Mouse (Mus musculus) stomach, embryonic 15.5 days (tissue): Measurements from ENCODE around the gene Hmgcl. TPM values are rescaled to one million over a fixed set of nuclear protein-coding genes. Genes with fewer than 3 reads are reported as not detected.
"Not testable (repeated sequence)": the region's sequence is repeated elsewhere in the genome, so short reads cannot be mapped to it uniquely, and the experiment has no call there.

Experiments used
- ATAC-seq: fragments of 200-750 bp; cut with Nextera tagmentation; 2 replicates; pipeline ENCODE4 v1.8.0; 2017; ENCODE audit warnings: low read depth, moderate number of reproducible peaks, moderate TSS enrichment; ENCODE audit not compliant: insufficient read depth, low FRiP score
- H3K27ac ChIP-seq: fragments of 300-500 bp; sonication (generic); 2 replicates; pipeline ENCODE4 v1.5.1; 2015; ENCODE audit warnings: mild to moderate bottlenecking, inconsistent platforms
- H3K27me3 ChIP-seq: fragments of 300-500 bp; sonication (generic); replicated peaks from 2 replicates; pipeline ENCODE4 v1.6.1; 2015; ENCODE audit warnings: inconsistent platforms
- H3K36me3 ChIP-seq: fragments of 300-500 bp; sonication (generic); 2 replicates; pipeline ENCODE4 v1.6.1; 2015; ENCODE audit warnings: inconsistent platforms
- H3K4me1 ChIP-seq: fragments of 300-500 bp; sonication (generic); 2 replicates; pipeline ENCODE4 v1.6.1; 2015; ENCODE audit warnings: inconsistent platforms
- H3K4me2 ChIP-seq: fragments of 300-500 bp; sonication (generic); 2 replicates; pipeline ENCODE4 v1.6.1; 2015; ENCODE audit warnings: mild to moderate bottlenecking, inconsistent platforms
- H3K4me3 ChIP-seq: fragments of 300-500 bp; sonication (generic); replicated peaks from 2 replicates; pipeline ENCODE4 v1.5.1; 2015; ENCODE audit warnings: inconsistent platforms
- H3K9ac ChIP-seq: fragments of 300-500 bp; sonication (generic); 2 replicates; pipeline ENCODE4 v1.6.1; 2015; ENCODE audit warnings: inconsistent platforms
- H3K9me3 ChIP-seq: fragments of 300-500 bp; sonication (generic); 2 replicates; pipeline ENCODE4 v1.6.1; 2016; ENCODE audit warnings: inconsistent platforms
- WGBS: fragments of 180-500 bp; shearing (Covaris S2); methylation state at CpG from one replicate; pipeline ENCODE4 v1.1.7; 2015; 5-methylcytosine and 5-hydroxymethylcytosine counted together
- polyA plus RNA-seq: library from polyadenylated mRNA; unstranded; fragments of >200 nt; fragmentation: Nextera tagmentation; extraction: Ambion mirVana; gene quantifications from 2 replicates; pipeline ENCODE4 v1.2.1, GENCODE M21; 2015

The Hmgcl gene
- polyA plus RNA-seq, 1 experiment from 2014 or later, result 90.4 TPM

- peaks cover 19% of the 10 kb centered on the region for H3K4me1 ChIP-seq
- no peak overlapping the region for H3K9ac ChIP-seq
- 0 out of 2 replicates have a peak overlapping the region, but pooled peaks have one; percentile 52 for H3K27ac ChIP-seq
- peak overlapping the region; percentile 82 for H3K4me2 ChIP-seq
- H3K36me3 ChIP-seq, result peaks cover 37% of the 10 kb centered on the region
- no peaks in the 10 kb centered on the region for H3K9me3 ChIP-seq
- no peak for ATAC-seq
- H3K27me3 ChIP-seq, result no peaks in the 10 kb centered on the region
- 57% methylated on average over 13 of the region's 13 CpGs for WGBS
- H3K4me3 ChIP-seq, result peak overlapping the region; percentile 91
Observed at GRCm38 (mm10) chr4:135972911-135973811, 26.9 kb downstream of the Hmgcl start.

- H3K27me3 ChIP-seq, result no peaks in the 10 kb centered on the region
- H3K36me3 ChIP-seq, result peaks cover 24% of the 10 kb centered on the region
- ATAC-seq, result no peak
- H3K9ac ChIP-seq, result no peak overlapping the region
- WGBS, result 91% methylated on average over 12 of the region's 12 CpGs
- H3K27ac ChIP-seq, result no peak overlapping the region
- no peaks in the 10 kb centered on the region for H3K9me3 ChIP-seq
- H3K4me2 ChIP-seq, result no peak overlapping the region
- peaks cover 14% of the 10 kb centered on the region for H3K4me1 ChIP-seq
- no peak overlapping the region for H3K4me3 ChIP-seq
Observed at GRCm38 (mm10) chr4:135976146-135976545, 29.9 kb downstream of the Hmgcl start.

DNA sequence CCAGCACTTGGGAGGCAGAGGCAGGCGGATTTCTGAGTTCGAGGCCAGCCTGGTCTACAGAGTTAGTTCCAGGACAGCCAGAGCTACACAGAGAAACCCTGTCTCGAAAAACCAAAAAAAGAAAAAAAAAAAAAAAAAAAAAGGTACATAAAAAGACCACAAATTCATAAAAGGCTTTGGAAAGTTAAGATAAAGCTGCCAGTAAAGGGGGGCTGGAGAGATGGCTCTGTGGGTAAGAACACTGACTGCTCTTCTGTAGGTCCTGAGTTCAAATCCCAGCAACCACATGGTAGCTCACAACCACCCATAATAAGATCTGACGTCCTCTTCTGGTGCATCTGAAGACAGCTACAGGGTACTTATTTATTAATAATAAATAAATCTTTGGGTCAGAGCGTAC, 34.0 kb downstream of the Hmgcl start:
- H3K4me3 ChIP-seq, ATAC-seq, H3K4me1 ChIP-seq, H3K9ac ChIP-seq, H3K9me3 ChIP-seq, H3K27me3 ChIP-seq, H3K4me2 ChIP-seq, H3K27ac ChIP-seq: not testable (repeated sequence)
- H3K36me3 ChIP-seq, result peaks cover 34% of the 10 kb centered on the region
- WGBS, result 91% methylated on average over 5 of the region's 5 CpGs

GRCm38 (mm10) chr4:135981524-135982063, 35.3 kb downstream of the Hmgcl start:
- no peak for ATAC-seq
- no peaks in the 10 kb centered on the region for H3K9me3 ChIP-seq
- H3K9ac ChIP-seq, result no peak overlapping the region
- peaks cover 4% of the 10 kb centered on the region; the same call in 1 of the 2 replicates for H3K4me1 ChIP-seq
- H3K4me2 ChIP-seq, result no peak overlapping the region
- H3K4me3 ChIP-seq, result no peak overlapping the region
- H3K27ac ChIP-seq, result no peak overlapping the region
- peaks cover 26% of the 10 kb centered on the region for H3K36me3 ChIP-seq
- H3K27me3 ChIP-seq, result no peaks in the 10 kb centered on the region
- WGBS, result 80% methylated on average over 7 of the region's 7 CpGs

GRCm38 (mm10) chr4:135984556-135984955, 38.3 kb downstream of the Hmgcl start:
- ATAC-seq, result no peak
- H3K27ac ChIP-seq, result no peak overlapping the region
- no peaks in the 10 kb centered on the region for H3K9me3 ChIP-seq
- H3K36me3 ChIP-seq, result peaks cover 18% of the 10 kb centered on the region
- H3K4me3 ChIP-seq, result no peak overlapping the region
- no peaks in the 10 kb centered on the region for H3K27me3 ChIP-seq
- H3K4me2 ChIP-seq, result no peak overlapping the region
- H3K4me1 ChIP-seq, result peaks cover 8% of the 10 kb centered on the region; the same call in 1 of the 2 replicates
- H3K9ac ChIP-seq, result no peak overlapping the region
- WGBS, result 83% methylated on average over 5 of the region's 5 CpGs

DNA sequence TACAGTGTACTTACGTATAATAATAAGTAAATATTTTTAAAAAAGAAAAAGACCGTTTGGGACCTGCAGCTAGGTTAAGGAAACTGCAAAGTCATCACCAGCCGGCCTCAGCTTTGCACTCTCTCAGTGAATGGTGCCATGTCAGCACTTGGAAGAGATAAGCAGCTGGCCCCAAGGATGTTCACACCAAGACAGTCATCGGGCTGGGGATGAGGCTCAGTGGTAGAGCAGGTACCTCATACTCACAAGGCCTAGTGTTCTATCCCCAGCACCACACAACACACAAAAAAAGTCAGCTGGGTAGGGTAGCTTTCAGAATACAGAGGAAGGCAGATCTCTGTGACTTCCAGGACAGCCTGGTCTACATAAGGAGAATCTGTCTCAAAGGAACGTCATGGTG, 38.9 kb downstream of the Hmgcl start:
- Histone ChIP-seq H3K4me2 (no peak overlapping the region), H3K4me1 (peaks cover 8% of the 10 kb centered on the region; the same call in 1 of the 2 replicates), H3K9me3 (no peaks in the 10 kb centered on the region), H3K4me3 (no peak overlapping the region), H3K9ac (no peak overlapping the region), H3K27ac (no peak overlapping the region), H3K27me3 (no peaks in the 10 kb centered on the region), H3K36me3 (peaks cover 18% of the 10 kb centered on the region)
- ATAC-seq, result peak; percentile 59; the same call in 1 of the 2 replicates
- WGBS, result 84% methylated on average over 5 of the region's 5 CpGs

- H3K9ac ChIP-seq, result no peak overlapping the region
- no peak for ATAC-seq
- H3K4me2 ChIP-seq, result peak overlapping the region; percentile 90
- 86% methylated on average over 7 of the region's 7 CpGs for WGBS
- no peak overlapping the region for H3K27ac ChIP-seq
- no peaks in the 10 kb centered on the region for H3K27me3 ChIP-seq
- H3K9me3 ChIP-seq, result no peaks in the 10 kb centered on the region
- peaks cover 15% of the 10 kb centered on the region for H3K36me3 ChIP-seq
- peak overlapping the region; percentile 86 for H3K4me3 ChIP-seq
- peaks cover 8% of the 10 kb centered on the region; the same call in 1 of the 2 replicates for H3K4me1 ChIP-seq
Observed at GRCm38 (mm10) chr4:135985769-135986168, 39.5 kb downstream of the Hmgcl start.

- no peaks in the 10 kb centered on the region for H3K9me3 ChIP-seq
- peaks cover 13% of the 10 kb centered on the region for H3K36me3 ChIP-seq
- H3K4me3 ChIP-seq, result peak overlapping the region; percentile 86
- 7% methylated on average over 23 of the region's 23 CpGs for WGBS
- no peaks in the 10 kb centered on the region for H3K27me3 ChIP-seq
- peak overlapping the region; percentile 96 for H3K9ac ChIP-seq
- peak overlapping the region; percentile 90 for H3K4me2 ChIP-seq
- peaks cover 8% of the 10 kb centered on the region; the same call in 1 of the 2 replicates for H3K4me1 ChIP-seq
- H3K27ac ChIP-seq, result peak overlapping the region; percentile 91
- ATAC-seq, result peak; percentile 7; the same call in 1 of the 2 replicates
Observed at GRCm38 (mm10) chr4:135986301-135986942, 40.2 kb downstream of the Hmgcl start.

GRCm38 (mm10) chr4:135986943-135987710, 40.9 kb downstream of the Hmgcl start, which contains the start of gene Pithd1:
Pithd1 (minus strand) TSS chr4:135987264.
- WGBS, result under 1% methylated on average over 71 of the region's 81 CpGs
- peak; percentile 90 for ATAC-seq
- peak within 1 kb of the TSS; percentile 86 for H3K4me3 ChIP-seq
- H3K27ac ChIP-seq, result peak within 1 kb of the TSS; percentile 91
- H3K27me3 ChIP-seq, result no peaks in the 10 kb centered on the region
- peaks cover 8% of the 10 kb centered on the region; the same call in 1 of the 2 replicates for H3K4me1 ChIP-seq
- H3K9me3 ChIP-seq, result no peaks in the 10 kb centered on the region
- peaks cover 13% of the 10 kb centered on the region for H3K36me3 ChIP-seq
- peak within 1 kb of the TSS; percentile 90 for H3K4me2 ChIP-seq
- peak within 1 kb of the TSS; percentile 96 for H3K9ac ChIP-seq

DNA sequence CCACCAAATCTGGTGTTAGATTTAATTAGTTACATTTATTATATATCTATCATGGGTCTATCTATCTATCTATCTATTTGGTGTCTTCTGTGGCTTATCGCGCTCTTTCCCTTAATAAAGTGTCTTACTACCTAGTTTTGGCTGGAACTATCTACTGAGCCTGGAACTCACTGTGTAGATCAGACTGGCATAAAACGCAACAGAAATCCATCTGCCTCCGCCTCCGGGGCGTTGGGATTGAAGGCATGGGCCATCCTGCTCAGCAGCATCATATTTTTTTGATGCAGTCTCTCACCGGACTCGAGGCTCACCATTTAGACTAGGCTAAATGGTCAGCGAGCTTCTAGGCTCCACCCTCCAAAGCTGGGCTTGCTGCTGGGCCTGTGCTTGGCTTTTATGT, 41.5 kb downstream of the Hmgcl start:
- Histone ChIP-seq H3K27me3 (no peaks in the 10 kb centered on the region), H3K9ac (peak overlapping the region; percentile 68), H3K36me3 (peaks cover 13% of the 10 kb centered on the region), H3K27ac (peak overlapping the region; percentile 91; the same call in 1 of the 2 replicates), H3K4me1 (peaks cover 8% of the 10 kb centered on the region; the same call in 1 of the 2 replicates), H3K9me3 (no peaks in the 10 kb centered on the region), H3K4me2 (peak overlapping the region; percentile 90), H3K4me3 (peak overlapping the region; percentile 86)
- ATAC-seq, result no peak
- WGBS, result 67% methylated on average over 9 of the region's 9 CpGs

GRCm38 (mm10) chr4:135993941-135994340, 47.7 kb downstream of the Hmgcl start:
- no peaks in the 10 kb centered on the region for H3K36me3 ChIP-seq
- no peak overlapping the region for H3K9ac ChIP-seq
- H3K9me3 ChIP-seq, result no peaks in the 10 kb centered on the region
- H3K4me2 ChIP-seq, result no peak overlapping the region
- no peak overlapping the region for H3K4me3 ChIP-seq
- no peaks in the 10 kb centered on the region for H3K27me3 ChIP-seq
- no peak for ATAC-seq
- WGBS, result 98% methylated on average over 6 of the region's 6 CpGs
- no peaks in the 10 kb centered on the region for H3K4me1 ChIP-seq
- no peak overlapping the region for H3K27ac ChIP-seq
